ENCODE assay signal across 26 mouse cellular contexts in the genomic region with DNA sequence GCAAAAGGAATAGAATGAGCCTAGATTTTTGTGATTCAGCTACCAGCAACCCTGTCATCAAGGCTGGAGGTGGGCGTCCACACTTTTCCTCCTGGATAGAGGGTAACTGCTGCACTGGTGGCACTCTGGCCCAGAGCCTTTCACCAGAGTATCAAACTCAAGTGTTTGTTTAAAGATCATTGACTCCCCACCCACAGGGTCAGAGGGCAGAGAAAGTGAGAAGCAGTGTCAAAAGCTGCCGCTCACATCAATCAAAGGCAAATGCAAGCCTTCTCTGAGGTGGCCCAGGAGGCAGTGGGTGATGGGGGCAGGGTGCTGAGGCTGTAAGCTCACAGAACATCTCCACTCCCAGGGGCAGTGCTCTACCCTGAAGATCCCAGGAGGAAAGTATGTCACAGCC.
DNase-seq lines count a peak whose midpoint lies in the region; ATAC-seq and TF ChIP-seq lines count a peak whose summit lies in the region.
"Had no signal": no experiment of that assay in that cellular context is flagged by ENCODE, and none has a peak within 500 bp of the region (broad histone marks: within the 10 kb centered on the region; RNA-seq: fewer than 3 reads in every experiment).

No protein-coding gene starts in this region.

- H3K27me3 ChIP-seq in hindbrain, embryonic 10.5 days (ENCODE audit: insufficient read depth, poor library complexity, severe bottlenecking): peaks cover 38% of the 10 kb centered on the region
- no peaks in the 10 kb centered on the region for H3K27me3 ChIP-seq in hindbrain, embryonic 14.5 days (ENCODE audit: control insufficient read depth, insufficient read depth, low read length)
- 0 out of 2 replicates have a peak, but pooled peaks cover 2% of the 10 kb centered on the region for H3K27me3 ChIP-seq in liver, embryonic 13.5 days
- no peaks in the 10 kb centered on the region for H3K27me3 ChIP-seq in forebrain, embryonic 12.5 days
- H3K27me3 ChIP-seq: CH12.LX; heart, embryonic 13.5 days; limb, embryonic 13.5 days; midbrain, embryonic 12.5 days; neural tube, embryonic 13.5 days had no signal

- ATAC-seq in hindbrain, embryonic 14.5 days (ENCODE audit: low FRiP score): no peak
- ATAC-seq in liver, embryonic 13.5 days (ENCODE audit: low read depth): peak; percentile 45; the same call in 1 of the 2 replicates
- ATAC-seq in forebrain, embryonic 12.5 days (ENCODE audit: low FRiP score): no peak
- ATAC-seq: activated CD4-positive, CD25-positive, alpha-beta regulatory T cell, adult 4 months; forebrain, embryonic 16.5 days; hindbrain, postnatal 0 days had no signal

- no peak for TF ChIP-seq CTCF in layer of hippocampus, adult 2 months (conservative IDR thresholded peaks at IDR 0.05)

- WGBS in hindbrain, embryonic 10.5 days: 31% methylated on average over 2 of the region's 2 CpGs
- 55% methylated on average over 2 of the region's 2 CpGs for WGBS in hindbrain, embryonic 14.5 days
- WGBS in liver, embryonic 13.5 days (ENCODE audit: insufficient replicate concordance): 70% methylated on average over 2 of the region's 2 CpGs
- 65% methylated on average over 2 of the region's 2 CpGs for WGBS in forebrain, embryonic 12.5 days

- no peak overlapping the region for H3K4me2 ChIP-seq in hindbrain, embryonic 14.5 days (replicated peaks)
- no peak overlapping the region for H3K4me2 ChIP-seq in liver, embryonic 13.5 days
- no peak overlapping the region for H3K4me2 ChIP-seq in forebrain, embryonic 12.5 days
- H3K4me2 ChIP-seq: heart, embryonic 13.5 days; limb, embryonic 13.5 days; lung, embryonic 14.5 days; midbrain, embryonic 12.5 days; neural tube, embryonic 13.5 days had no signal

- H3K36me3 ChIP-seq in hindbrain, embryonic 10.5 days: peaks cover 13% of the 10 kb centered on the region
- 0 out of 2 replicates have a peak, but pooled peaks cover 5% of the 10 kb centered on the region for H3K36me3 ChIP-seq in hindbrain, embryonic 14.5 days (replicated peaks; ENCODE audit: control insufficient read depth, insufficient read depth)
- peaks cover 9% of the 10 kb centered on the region for H3K36me3 ChIP-seq in liver, embryonic 13.5 days
- H3K36me3 ChIP-seq in forebrain, embryonic 12.5 days (replicated peaks): peaks cover 8% of the 10 kb centered on the region

- no peaks in the 10 kb centered on the region for H3K9me3 ChIP-seq in hindbrain, embryonic 10.5 days
- H3K9me3 ChIP-seq in hindbrain, embryonic 14.5 days (ENCODE audit: control insufficient read depth, low read length): no peaks in the 10 kb centered on the region
- no peaks in the 10 kb centered on the region for H3K9me3 ChIP-seq in liver, embryonic 13.5 days (replicated peaks)
- H3K9me3 ChIP-seq in forebrain, embryonic 12.5 days: no peaks in the 10 kb centered on the region
- H3K9me3 ChIP-seq: heart, embryonic 13.5 days; limb, embryonic 13.5 days; midbrain, embryonic 12.5 days; neural tube, embryonic 13.5 days had no signal

- peak; percentile 34 for DNase-seq in hindbrain, embryonic 10.5 days (ENCODE audit: low spot score)
- DNase-seq in hindbrain, embryonic 14.5 days (ENCODE audit: low spot score): no peak
- peak; percentile 16 for DNase-seq in lung, postnatal 36 days
- no peak for DNase-seq in lung, postnatal 10 days
- no peak for DNase-seq in liver, embryonic 13.5 days
- no peak for DNase-seq in layer of hippocampus, adult 2 months (ENCODE audit: low spot score in 2 of 2)
- no peak for DNase-seq in thymus, postnatal 25 days
- DNase-seq: adrenal gland, adult 8-10 months; cerebellum, adult 2 months; cerebellum, postnatal 36 days; gastrocnemius, postnatal 10 days; heart, postnatal 10 days; kidney, adult 11 months; kidney, postnatal 36 days; lung, embryonic 14.5 days; thymus, adult 2 months; thymus, postnatal 4 days had no signal

- no peak overlapping the region for H3K4me3 ChIP-seq in hindbrain, embryonic 10.5 days
- H3K4me3 ChIP-seq in hindbrain, embryonic 14.5 days (replicated peaks; ENCODE audit: low read length): no peak overlapping the region
- H3K4me3 ChIP-seq in liver, embryonic 13.5 days (replicated peaks): no peak overlapping the region
- H3K4me3 ChIP-seq in layer of hippocampus, adult 2 months: no peak overlapping the region
- no peak overlapping the region for H3K4me3 ChIP-seq in forebrain, embryonic 12.5 days (replicated peaks)
- H3K4me3 ChIP-seq: heart, embryonic 13.5 days; limb, embryonic 13.5 days; midbrain, embryonic 12.5 days; neural tube, embryonic 13.5 days had no signal

- 0 out of 2 replicates have a peak overlapping the region, but pooled peaks have one; percentile 6 for H3K27ac ChIP-seq in hindbrain, embryonic 10.5 days
- H3K27ac ChIP-seq in hindbrain, embryonic 14.5 days: no peak overlapping the region
- H3K27ac ChIP-seq in liver, embryonic 13.5 days: no peak overlapping the region
- no peak overlapping the region for H3K27ac ChIP-seq in layer of hippocampus, adult 2 months
- no peak overlapping the region for H3K27ac ChIP-seq in forebrain, embryonic 12.5 days
- H3K27ac ChIP-seq: heart, embryonic 13.5 days; hindbrain, postnatal 0 days; limb, embryonic 13.5 days; midbrain, embryonic 12.5 days; neural tube, embryonic 13.5 days had no signal

- H3K9ac ChIP-seq in hindbrain, embryonic 14.5 days: no peak overlapping the region
- no peak overlapping the region for H3K9ac ChIP-seq in liver, embryonic 13.5 days
- no peak overlapping the region for H3K9ac ChIP-seq in forebrain, embryonic 12.5 days
- H3K9ac ChIP-seq: heart, embryonic 13.5 days; limb, embryonic 13.5 days; lung, embryonic 14.5 days; midbrain, embryonic 12.5 days; neural tube, embryonic 13.5 days had no signal

- peaks cover 31% of the 10 kb centered on the region for H3K4me1 ChIP-seq in hindbrain, embryonic 10.5 days (replicated peaks)
- no peaks in the 10 kb centered on the region for H3K4me1 ChIP-seq in hindbrain, embryonic 14.5 days (replicated peaks; ENCODE audit: control insufficient read depth, insufficient read depth, low read length)
- peaks cover 15% of the 10 kb centered on the region for H3K4me1 ChIP-seq in liver, embryonic 13.5 days (replicated peaks)
- no peaks in the 10 kb centered on the region for H3K4me1 ChIP-seq in forebrain, embryonic 12.5 days
- H3K4me1 ChIP-seq: limb, embryonic 13.5 days; neural tube, embryonic 13.5 days had no signal

Comparison
In these comparisons a context has a peak if more than half of its experiments do, and no peak if none do; other contexts are left out.
1. DNase-seq: peak in hindbrain, embryonic 10.5 days (single experiment) and lung, postnatal 36 days (single experiment); none in hindbrain, embryonic 14.5 days (single experiment), lung, postnatal 10 days (single experiment), liver, embryonic 13.5 days (single experiment), layer of hippocampus, adult 2 months (0 of 2) and thymus, postnatal 25 days (single experiment).